18 mouse cellular contexts compared by ENCODE assay signal in the genomic region with DNA sequence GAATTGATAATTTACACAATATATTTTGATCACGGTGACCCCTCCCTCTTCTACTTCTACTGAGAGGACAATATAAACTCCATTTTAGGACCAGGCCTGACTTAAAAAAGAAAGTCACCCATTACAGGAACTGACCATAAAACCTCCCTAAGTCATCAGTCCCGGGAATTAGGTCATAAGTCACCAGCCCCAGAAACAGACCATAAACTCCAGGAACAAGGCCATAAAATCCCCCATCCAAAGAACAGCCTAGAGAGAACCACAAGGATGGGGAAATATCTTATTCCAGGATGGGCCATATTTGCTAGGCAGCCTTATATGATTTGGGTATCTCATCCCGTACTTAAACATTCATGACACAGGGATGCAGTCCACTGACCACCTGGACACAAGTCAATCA. TPM values are rescaled to one million over a fixed set of nuclear protein-coding genes. Genes with fewer than 3 reads are reported as not detected.
"Had no signal": no experiment of that assay in that cellular context is flagged by ENCODE, and none has a peak within 500 bp of the region (broad histone marks: within the 10 kb centered on the region; RNA-seq: fewer than 3 reads in every experiment).

No protein-coding gene starts in this region.

- H3K4me1 ChIP-seq: lung, embryonic 15.5 days; megakaryocyte, embryonic 14.5 days; midbrain, embryonic 13.5 days; midbrain, embryonic 15.5 days; neural tube, embryonic 12.5 days had no signal

- H3K4me3 ChIP-seq: lung, embryonic 15.5 days; megakaryocyte, embryonic 14.5 days; midbrain, embryonic 13.5 days; midbrain, embryonic 15.5 days; neural tube, embryonic 12.5 days had no signal

- H3K27me3 ChIP-seq: lung, embryonic 15.5 days; midbrain, embryonic 13.5 days; midbrain, embryonic 15.5 days; neural tube, embryonic 12.5 days had no signal

- DNase-seq: liver, postnatal 0 days; lung, adult 2 months; lung, postnatal 14 days; lung, postnatal 36 days; right cerebral cortex, postnatal 14 days; spleen, adult 18-20 months; thymus, adult 18-20 months; thymus, postnatal 14 days; thymus, postnatal 36 days had no signal

- H3K27ac ChIP-seq: lung, embryonic 15.5 days; macrophage; midbrain, embryonic 13.5 days; midbrain, embryonic 15.5 days; neural tube, embryonic 12.5 days had no signal

- H3K9me3 ChIP-seq: lung, embryonic 15.5 days; midbrain, embryonic 13.5 days; midbrain, embryonic 15.5 days; neural tube, embryonic 12.5 days had no signal

- H3K36me3 ChIP-seq: lung, embryonic 15.5 days; midbrain, embryonic 13.5 days; midbrain, embryonic 15.5 days; neural tube, embryonic 12.5 days had no signal

- H3K4me2 ChIP-seq: lung, embryonic 15.5 days; midbrain, embryonic 11.5 days; midbrain, embryonic 13.5 days; midbrain, embryonic 15.5 days; neural tube, embryonic 12.5 days had no signal

- ATAC-seq: liver, postnatal 0 days; lung, postnatal 0 days; midbrain, embryonic 13.5 days; midbrain, embryonic 15.5 days had no signal

- H3K9ac ChIP-seq: liver, postnatal 0 days; lung, embryonic 15.5 days; midbrain, embryonic 13.5 days; midbrain, embryonic 15.5 days; neural tube, embryonic 12.5 days had no signal

RNA-seq across cellular contexts. Expression of a gene that starts 3.6 kb away (rescaled TPM):
- polyA plus RNA-seq: liver, postnatal 0 days; macrophage; small intestine, adult 2 months had no signal
